Mouse (Mus musculus): ENCODE results near the gene Rpl34. TPM values are rescaled to one million over a fixed set of nuclear protein-coding genes. Genes with fewer than 3 reads are reported as not detected.

Rpl34 gene
- 813 and 1,105 TPM in 2 replicates for polyA plus RNA-seq (2012; rRNA removed)

DNA sequence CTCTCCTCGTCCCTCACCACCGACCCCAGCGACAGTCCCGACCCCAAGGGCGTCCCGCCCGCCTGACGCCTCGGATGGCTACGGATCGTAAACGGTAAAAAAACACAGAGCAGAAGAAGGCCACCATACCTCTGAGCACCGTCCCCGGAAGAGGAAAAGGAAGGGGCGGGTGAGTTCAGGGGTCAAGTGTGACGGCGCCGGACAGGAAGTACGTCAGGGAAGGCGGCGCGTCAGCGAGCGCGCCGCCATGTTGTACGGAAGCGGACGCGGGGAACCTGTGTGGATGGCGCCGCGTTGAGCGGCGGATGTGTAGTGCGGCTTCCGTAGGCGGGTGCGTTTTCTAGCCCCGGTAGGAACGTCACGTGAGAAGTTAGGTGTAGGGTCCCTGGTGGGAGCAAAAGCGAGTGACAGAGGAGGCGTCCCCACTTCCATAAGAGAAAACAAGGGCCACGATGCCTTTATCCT is at the start of gene Rpl34:
Gene Rpl34 (minus strand): TSS at position 210 of the 465 bp plus-strand sequence.
- Histone ChIP-seq H3K4me3 (replicated peaks; ENCODE audit: extremely low read depth, low read depth, low read length) (peak within 1 kb of the TSS; percentile 83), H3K4me1 (ENCODE audit: control insufficient read depth, insufficient read depth, low read length) (no peaks in the 10 kb centered on the region)
- no peak for TF ChIP-seq CTCF (IDR thresholded peaks at IDR 0.05; ENCODE audit: insufficient read depth, low read length)
- peak; percentile 94 for TF ChIP-seq POLR2A (IDR thresholded peaks at IDR 0.05; ENCODE audit: borderline replicate concordance, extremely low read depth, low read depth, low read length)
- under 1% methylated on average over 45 of the region's 45 CpGs for WGBS
- DNase-seq = peak; percentile 95

DNA sequence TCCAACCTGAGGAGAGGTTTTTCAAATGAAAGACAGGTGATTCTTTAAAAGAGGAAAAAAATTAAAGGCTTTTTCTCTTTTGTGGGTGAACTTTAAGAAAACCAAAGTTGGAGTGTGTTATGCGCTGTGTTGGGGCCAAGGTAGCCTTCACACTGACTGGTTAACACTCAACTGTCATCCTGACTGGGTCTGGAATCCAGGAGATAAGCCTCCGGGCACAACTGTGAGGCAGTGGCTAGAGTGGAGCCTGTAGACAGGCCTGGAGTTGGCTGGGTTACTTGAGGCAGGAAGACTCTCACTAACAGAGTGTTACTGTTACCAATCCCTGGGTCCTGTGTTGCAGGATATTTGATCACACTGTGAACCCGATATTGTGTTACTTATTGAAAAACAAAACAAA is 38.0 kb upstream of the Rpl34 start:
- Histone ChIP-seq H3K4me3 (replicated peaks; ENCODE audit: extremely low read depth, low read depth, low read length) (no peak overlapping the region), H3K4me1 (ENCODE audit: control insufficient read depth, insufficient read depth, low read length) (no peaks in the 10 kb centered on the region)
- DNase-seq = no peak
- no peak for TF ChIP-seq POLR2A (IDR thresholded peaks at IDR 0.05; ENCODE audit: borderline replicate concordance, extremely low read depth, low read depth, low read length)
- no peak for TF ChIP-seq CTCF (IDR thresholded peaks at IDR 0.05; ENCODE audit: insufficient read depth, low read length)
- WGBS = 67% methylated on average over 3 of the region's 3 CpGs

DNA sequence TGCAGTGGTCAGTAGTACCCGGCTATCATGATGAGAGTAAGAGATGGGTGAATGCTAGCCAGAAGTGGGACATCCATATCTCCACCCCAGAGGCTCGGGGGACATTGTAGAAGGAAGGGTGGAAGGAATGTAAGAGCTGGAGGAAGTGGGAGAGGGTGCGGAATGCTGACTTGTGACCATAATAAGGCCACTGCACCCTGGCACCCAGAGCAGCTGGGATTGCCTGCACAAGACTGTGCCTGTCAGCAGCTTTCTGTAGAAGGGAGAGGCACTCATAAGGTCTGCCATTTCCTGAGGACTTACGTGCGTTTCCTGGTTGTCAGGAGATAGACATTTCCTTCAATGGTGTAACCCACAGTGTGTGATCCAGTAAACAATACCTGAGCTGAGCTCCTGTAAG is 33.9 kb upstream of the Rpl34 start:
- DNase-seq = no peak
- H3K4me1 ChIP-seq (ENCODE audit: control insufficient read depth, insufficient read depth, low read length) = no peaks in the 10 kb centered on the region
- H3K4me3 ChIP-seq (replicated peaks; ENCODE audit: extremely low read depth, low read depth, low read length) = no peak overlapping the region
- TF ChIP-seq CTCF (IDR thresholded peaks at IDR 0.05; ENCODE audit: insufficient read depth, low read length) (no peak), POLR2A (IDR thresholded peaks at IDR 0.05; ENCODE audit: borderline replicate concordance, extremely low read depth, low read depth, low read length) (no peak)
- 52% methylated on average over 5 of the region's 5 CpGs for WGBS

DNA sequence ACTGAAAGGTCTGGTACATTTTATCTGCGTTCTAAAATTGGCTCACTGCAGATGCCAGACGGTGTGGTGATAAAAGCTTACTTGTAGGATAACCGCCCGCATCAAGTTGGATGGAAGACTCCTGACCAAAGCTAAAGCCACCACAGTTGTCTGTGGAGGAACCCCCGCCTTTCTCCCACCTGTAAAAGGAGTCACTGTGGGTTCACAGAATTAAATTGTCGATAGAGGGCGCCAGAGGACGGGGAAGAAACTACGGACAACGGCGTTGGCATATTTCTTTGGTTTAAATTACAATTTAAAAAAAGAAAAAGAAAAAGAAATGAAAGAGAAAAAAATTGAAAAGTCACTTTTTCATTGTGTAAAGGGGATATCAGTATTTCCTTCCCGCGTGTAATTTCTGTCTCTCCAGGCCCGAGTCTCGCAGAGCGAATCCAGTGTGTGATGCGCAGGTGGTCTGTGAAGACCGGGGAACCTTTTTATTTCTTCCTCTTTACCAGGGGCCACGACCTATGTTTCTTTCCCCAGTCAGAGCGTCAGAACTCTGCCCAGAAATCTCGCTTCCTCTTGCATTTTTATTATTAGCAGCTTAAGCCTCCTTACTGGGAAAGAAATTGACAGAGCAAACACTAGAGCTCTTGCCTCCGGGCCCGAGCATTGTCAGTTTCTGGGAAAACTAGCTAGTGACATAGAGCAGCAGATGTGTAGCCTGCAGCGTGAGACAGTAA is 30.7 kb upstream of the Rpl34 start:
- WGBS = 39% methylated on average over 24 of the region's 24 CpGs
- no peak for TF ChIP-seq POLR2A (IDR thresholded peaks at IDR 0.05; ENCODE audit: borderline replicate concordance, extremely low read depth, low read depth, low read length)
- TF ChIP-seq CTCF (IDR thresholded peaks at IDR 0.05; ENCODE audit: insufficient read depth, low read length) = peak; percentile 50
- DNase-seq = peak; percentile 35
- H3K4me3 ChIP-seq (replicated peaks; ENCODE audit: extremely low read depth, low read depth, low read length) = no peak overlapping the region
- no peaks in the 10 kb centered on the region for H3K4me1 ChIP-seq (ENCODE audit: control insufficient read depth, insufficient read depth, low read length)

DNA sequence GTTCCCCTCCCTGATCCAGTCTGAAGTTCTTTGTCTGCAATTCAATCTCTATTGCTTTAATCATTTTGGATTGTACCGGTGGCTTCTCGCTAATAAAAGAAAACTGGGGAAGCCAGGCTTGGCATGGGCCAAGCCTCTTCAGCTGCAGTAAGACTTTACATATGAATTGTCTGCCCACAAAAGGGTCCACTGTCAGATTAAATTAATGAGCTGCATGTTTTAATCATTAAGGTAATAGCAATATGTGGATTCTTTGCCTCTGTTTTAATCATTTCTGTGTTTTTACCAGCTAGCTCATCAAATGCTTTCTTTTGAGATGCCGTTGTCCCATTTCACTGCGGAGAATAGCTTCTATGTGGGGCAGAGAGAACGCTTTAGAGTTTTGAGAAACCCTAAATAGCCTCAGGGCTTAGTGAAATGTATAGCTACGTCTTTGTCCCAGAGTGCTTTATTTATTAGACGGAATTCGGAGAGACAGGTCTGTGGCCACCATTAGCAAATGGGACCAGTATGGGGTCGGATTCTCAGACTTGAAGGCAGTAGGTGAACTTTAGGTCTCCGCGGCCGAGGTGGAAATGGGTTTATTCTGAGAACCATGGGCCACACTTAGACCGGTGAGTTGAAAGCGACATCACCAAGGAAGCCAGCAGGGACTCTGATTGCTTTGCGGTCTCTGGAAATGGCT is 28.1 kb upstream of the Rpl34 start:
- Histone ChIP-seq H3K4me3 (replicated peaks; ENCODE audit: extremely low read depth, low read depth, low read length) (no peak overlapping the region), H3K4me1 (ENCODE audit: control insufficient read depth, insufficient read depth, low read length) (no peaks in the 10 kb centered on the region)
- no peak for TF ChIP-seq POLR2A (IDR thresholded peaks at IDR 0.05; ENCODE audit: borderline replicate concordance, extremely low read depth, low read depth, low read length)
- TF ChIP-seq CTCF (IDR thresholded peaks at IDR 0.05; ENCODE audit: insufficient read depth, low read length) = no peak
- 89% methylated on average over 15 of the region's 15 CpGs for WGBS
- DNase-seq = no peak

DNA sequence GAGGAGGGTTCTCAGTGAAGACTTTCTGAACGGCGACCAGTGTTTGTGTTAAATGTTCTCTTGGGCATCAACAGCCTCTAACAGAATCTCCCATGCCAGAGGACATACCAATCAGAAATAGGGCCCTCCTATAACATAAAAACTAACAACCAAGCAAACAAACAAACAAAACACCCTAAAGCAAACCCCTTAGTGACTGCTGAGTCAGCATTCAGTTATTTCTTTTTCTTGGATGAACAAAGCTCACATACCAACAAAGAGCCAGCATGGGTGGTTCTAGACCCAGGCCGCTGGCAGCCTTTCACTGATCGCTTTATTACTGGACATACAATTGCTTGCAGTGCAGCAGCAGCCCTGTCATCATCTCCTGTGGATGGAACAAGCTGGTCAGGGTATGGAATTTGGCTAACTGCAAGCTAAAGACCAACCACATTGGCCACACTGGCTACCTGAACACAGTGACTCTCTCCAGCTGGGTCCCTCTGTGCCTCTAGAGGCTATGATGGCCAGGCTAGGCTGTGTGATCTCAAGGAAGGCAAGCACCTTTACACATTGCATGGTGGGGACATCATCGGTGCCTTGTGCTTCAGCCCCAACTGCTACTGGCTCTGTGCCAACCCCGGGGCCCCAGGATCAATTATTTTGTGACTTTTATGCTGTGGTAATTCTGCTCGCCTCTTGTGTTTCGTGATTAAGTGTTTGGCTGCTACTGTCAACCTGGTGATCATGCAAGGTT is 27.1 kb upstream of the Rpl34 start:
- no peak for TF ChIP-seq CTCF (IDR thresholded peaks at IDR 0.05; ENCODE audit: insufficient read depth, low read length)
- TF ChIP-seq POLR2A (IDR thresholded peaks at IDR 0.05; ENCODE audit: borderline replicate concordance, extremely low read depth, low read depth, low read length) = no peak
- Histone ChIP-seq H3K4me1 (ENCODE audit: control insufficient read depth, insufficient read depth, low read length) (no peaks in the 10 kb centered on the region), H3K4me3 (replicated peaks; ENCODE audit: extremely low read depth, low read depth, low read length) (no peak overlapping the region)
- DNase-seq = no peak
- WGBS = 78% methylated on average over 8 of the region's 8 CpGs

DNA sequence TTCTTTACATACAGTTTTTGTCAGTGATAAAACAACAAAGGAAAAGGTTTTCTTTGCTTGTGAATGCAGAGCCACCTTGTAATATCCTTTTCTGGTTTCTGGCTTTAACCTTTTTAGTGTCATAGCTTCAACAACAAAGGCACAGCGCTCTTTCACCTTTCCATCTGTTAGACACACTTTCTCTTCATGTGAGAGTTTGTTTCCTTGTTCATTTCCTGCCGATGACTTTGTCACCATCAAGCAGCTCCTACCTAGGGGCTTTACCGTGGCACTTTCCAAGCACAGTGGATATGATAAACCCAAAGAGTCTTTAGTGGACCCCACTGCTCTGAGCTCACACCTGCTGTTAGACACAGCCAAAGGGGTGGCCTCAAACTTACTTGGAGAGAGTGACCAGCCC is 19.0 kb upstream of the Rpl34 start:
- DNase-seq = no peak
- Histone ChIP-seq H3K4me1 (ENCODE audit: control insufficient read depth, insufficient read depth, low read length) (no peaks in the 10 kb centered on the region), H3K4me3 (replicated peaks; ENCODE audit: extremely low read depth, low read depth, low read length) (no peak overlapping the region)
- TF ChIP-seq CTCF (IDR thresholded peaks at IDR 0.05; ENCODE audit: insufficient read depth, low read length) (no peak), POLR2A (IDR thresholded peaks at IDR 0.05; ENCODE audit: borderline replicate concordance, extremely low read depth, low read depth, low read length) (no peak)
- WGBS = 84% methylated on average over 3 of the region's 3 CpGs

DNA sequence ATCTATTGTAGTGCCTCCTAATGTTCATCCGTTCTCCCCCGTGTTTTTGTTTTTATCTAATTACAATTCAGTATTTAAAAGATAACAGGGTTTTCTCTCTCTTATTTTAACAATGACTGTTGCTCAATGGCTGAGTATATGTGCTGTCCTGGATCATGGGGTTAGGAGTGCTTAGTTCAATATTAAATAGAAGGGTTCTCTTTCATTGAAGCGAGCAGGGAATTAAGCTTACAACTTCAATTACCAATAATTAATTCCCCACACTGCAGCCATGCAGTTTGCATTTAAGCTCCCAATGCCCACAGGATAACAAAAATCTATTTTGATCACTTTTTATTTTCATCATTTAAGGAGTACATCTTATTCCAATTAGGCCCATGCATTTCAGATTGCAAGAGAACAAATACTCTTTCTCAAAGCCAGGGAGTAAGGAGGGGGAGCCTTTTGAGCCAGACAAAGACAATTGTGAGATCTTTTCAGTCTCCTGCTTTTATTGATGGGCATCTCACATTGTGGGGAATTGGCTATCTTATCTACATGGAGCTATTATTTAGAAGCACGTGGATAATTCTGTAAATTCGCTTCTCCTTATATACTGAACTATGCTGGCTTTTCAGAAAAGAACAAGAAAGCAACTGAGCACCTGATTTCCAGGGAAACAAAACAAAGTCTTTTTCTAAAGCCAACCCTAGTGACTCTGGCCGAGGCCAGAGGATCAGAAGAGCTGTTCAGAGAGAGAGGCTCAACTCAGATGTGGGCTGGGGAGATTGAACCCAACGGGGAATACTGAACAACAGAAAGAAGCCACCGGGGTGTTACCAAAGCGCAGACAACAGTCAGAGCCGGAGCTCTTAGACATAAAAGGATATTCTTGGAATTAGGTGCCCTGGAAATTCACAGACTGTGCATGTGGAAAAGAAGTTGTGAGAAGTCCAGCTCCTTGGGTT is 16.7 kb upstream of the Rpl34 start:
- no peak for DNase-seq
- 83% methylated on average over 10 of the region's 10 CpGs for WGBS
- H3K4me3 ChIP-seq (replicated peaks; ENCODE audit: extremely low read depth, low read depth, low read length) = no peak overlapping the region
- TF ChIP-seq POLR2A (IDR thresholded peaks at IDR 0.05; ENCODE audit: borderline replicate concordance, extremely low read depth, low read depth, low read length) (no peak), CTCF (IDR thresholded peaks at IDR 0.05; ENCODE audit: insufficient read depth, low read length) (no peak)
- H3K4me1 ChIP-seq (ENCODE audit: control insufficient read depth, insufficient read depth, low read length) = no peaks in the 10 kb centered on the region
